Mouse (Mus musculus) E14TG2a.4 (cell line): Measurements from ENCODE around the gene Gm21972.

Experiments used
- H3K27me3 ChIP-seq: 2 replicates; pipeline ENCODE4 v1.6.1; 2014; ENCODE audit warnings: low read length, control low read depth; ENCODE audit not compliant: insufficient read depth
- H3K36me3 ChIP-seq: 2 replicates; pipeline ENCODE4 v1.6.1; 2014; ENCODE audit warnings: low read length, control low read depth; ENCODE audit not compliant: insufficient read depth
- H3K4me1 ChIP-seq: replicated peaks from 2 replicates; pipeline ENCODE4 v1.6.1; 2014; ENCODE audit warnings: low read depth, low read length, control low read depth
- H3K4me3 ChIP-seq: replicated peaks from 2 replicates; pipeline ENCODE4 v1.5.1; 2014; ENCODE audit warnings: mild to moderate bottlenecking, low read length
- H3K9me3 ChIP-seq: 2 replicates; pipeline ENCODE4 v1.6.1; 2014; ENCODE audit warnings: low read length, control low read depth
- CTCF ChIP-seq: conservative IDR thresholded peaks from 2 replicates; pipeline ENCODE4 v1.5.1; 2014; ENCODE audit warnings: low read length
- NANOG ChIP-seq: IDR thresholded peaks from 2 replicates; pipeline ENCODE4 v1.6.1; 2014; ENCODE audit warnings: borderline replicate concordance, low read length, mixed read lengths
- POU5F1 ChIP-seq: IDR thresholded peaks from 2 replicates; pipeline ENCODE4 v1.6.1; 2014; ENCODE audit warnings: low read length, borderline replicate concordance

The Gm21972 gene

DNA sequence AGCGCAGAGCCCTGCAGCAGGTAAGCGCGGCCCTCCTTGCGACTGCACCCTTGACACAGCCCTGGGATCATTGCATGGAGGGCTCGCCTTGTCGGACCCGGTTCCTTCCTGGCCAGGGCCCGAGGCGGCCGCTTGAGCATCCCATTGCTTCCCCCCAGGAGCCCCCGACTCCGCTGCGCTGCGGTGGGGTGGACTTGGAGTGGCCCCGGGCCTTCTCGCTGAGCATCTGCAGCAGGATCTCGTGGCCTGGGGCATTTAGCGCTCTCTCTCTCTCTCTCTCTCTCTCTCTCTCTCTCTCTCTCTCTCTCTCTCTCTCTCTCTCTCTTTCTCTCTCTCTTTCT lies 21.4 kb downstream of the Gm21972 start:
- no peaks in the 10 kb centered on the region for H3K27me3 ChIP-seq
- peak overlapping the region; percentile 88 for H3K4me3 ChIP-seq
- peaks cover 18% of the 10 kb centered on the region for H3K4me1 ChIP-seq
- peaks cover 30% of the 10 kb centered on the region for H3K36me3 ChIP-seq
- H3K9me3 ChIP-seq = peaks cover 8% of the 10 kb centered on the region
- TF ChIP-seq CTCF (no peak), NANOG (no peak), POU5F1 (no peak)

DNA sequence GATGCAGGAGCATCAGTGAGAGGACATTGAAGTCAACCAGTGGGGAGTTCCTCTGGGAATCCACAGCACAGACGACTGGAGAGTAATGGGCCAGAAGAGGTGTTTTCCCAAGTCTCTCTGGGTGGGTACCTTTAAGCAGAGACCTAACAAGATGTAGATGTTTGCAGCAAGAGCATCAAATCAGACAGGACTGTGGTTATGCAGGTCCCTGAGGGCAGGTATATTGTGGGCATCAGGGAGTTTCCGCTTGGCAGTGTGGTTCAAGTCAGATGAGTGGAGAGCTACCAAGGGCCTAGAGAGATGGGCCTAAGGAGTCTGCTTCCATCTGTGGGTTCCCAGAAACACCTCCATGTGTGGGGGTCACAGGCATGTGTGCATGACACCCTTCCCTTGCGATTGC lies 22.6 kb downstream of the Gm21972 start:
- Histone ChIP-seq H3K27me3 (no peaks in the 10 kb centered on the region), H3K36me3 (peaks cover 43% of the 10 kb centered on the region), H3K4me3 (no peak overlapping the region), H3K4me1 (peaks cover 18% of the 10 kb centered on the region), H3K9me3 (peaks cover 8% of the 10 kb centered on the region)
- no peak for TF ChIP-seq CTCF
- no peak for TF ChIP-seq POU5F1
- TF ChIP-seq NANOG = no peak

DNA sequence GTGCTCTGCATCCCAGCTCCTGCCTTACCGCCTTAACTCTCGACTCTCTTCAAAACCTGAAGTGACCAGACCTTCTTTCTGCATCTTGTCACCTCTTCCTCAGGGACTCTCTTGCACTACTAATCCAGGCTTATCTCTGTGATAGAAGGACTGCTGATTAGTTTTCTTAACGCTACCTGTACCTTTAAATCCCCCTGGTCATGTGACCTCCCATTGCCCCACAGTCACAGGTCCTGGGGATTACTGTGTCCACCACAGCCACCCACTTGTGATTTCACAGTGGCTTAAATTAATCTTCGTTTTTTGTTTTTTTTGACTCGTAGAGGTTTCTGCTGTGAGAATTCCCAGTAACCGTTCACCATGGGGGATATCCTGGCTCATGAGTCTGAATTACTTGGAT lies 23.2 kb downstream of the Gm21972 start:
- peaks cover 18% of the 10 kb centered on the region for H3K4me1 ChIP-seq
- H3K27me3 ChIP-seq = no peaks in the 10 kb centered on the region
- H3K36me3 ChIP-seq = peaks cover 48% of the 10 kb centered on the region
- H3K4me3 ChIP-seq = no peak overlapping the region
- TF ChIP-seq CTCF (no peak), NANOG (no peak), POU5F1 (no peak)
- peaks cover 8% of the 10 kb centered on the region for H3K9me3 ChIP-seq

DNA sequence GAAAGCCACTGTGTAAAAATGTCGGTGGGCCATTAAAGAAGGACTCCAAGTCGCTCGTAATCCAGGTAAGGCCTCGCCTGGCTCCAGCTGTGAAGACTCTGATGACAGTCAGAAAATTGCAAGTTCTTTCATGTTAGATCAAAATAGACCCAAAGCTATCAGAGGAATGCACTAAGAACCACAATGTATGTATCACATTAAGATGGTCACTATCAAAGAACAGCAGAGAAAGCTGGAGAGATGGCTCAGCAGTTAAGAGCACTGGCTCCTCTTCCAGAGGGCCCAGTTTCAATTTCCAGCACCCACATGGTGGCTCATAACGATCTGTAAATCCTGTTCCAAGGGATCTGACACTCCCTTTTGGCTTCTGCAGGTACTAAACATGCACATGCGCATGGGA lies 26.6 kb downstream of the Gm21972 start:
- H3K4me3 ChIP-seq = no peak overlapping the region
- peaks cover 18% of the 10 kb centered on the region for H3K4me1 ChIP-seq
- H3K27me3 ChIP-seq = no peaks in the 10 kb centered on the region
- TF ChIP-seq NANOG (no peak), POU5F1 (no peak), CTCF (no peak)
- peaks cover 78% of the 10 kb centered on the region for H3K36me3 ChIP-seq
- H3K9me3 ChIP-seq = no peaks in the 10 kb centered on the region

DNA sequence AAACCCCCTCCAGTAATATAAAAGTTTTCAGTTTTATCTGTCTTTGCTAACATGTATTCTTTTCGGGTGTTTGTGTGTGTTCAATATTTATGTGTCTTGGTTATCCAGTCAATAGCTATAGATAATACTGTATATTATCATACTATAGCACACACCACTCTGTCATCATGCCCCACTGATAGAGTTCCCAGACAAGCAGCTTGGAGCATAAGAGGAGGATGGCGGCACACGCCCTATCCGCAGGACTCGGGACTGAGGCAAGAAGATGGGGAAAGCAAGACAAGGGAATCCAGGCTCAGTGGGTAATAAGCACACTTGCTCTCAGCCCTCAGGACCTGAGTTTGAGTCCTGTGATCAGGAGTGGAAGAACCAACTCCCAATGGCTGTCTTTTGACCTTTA lies 27.0 kb downstream of the Gm21972 start:
- H3K36me3 ChIP-seq = peaks cover 82% of the 10 kb centered on the region
- TF ChIP-seq POU5F1 (no peak), CTCF (no peak), NANOG (no peak)

DNA sequence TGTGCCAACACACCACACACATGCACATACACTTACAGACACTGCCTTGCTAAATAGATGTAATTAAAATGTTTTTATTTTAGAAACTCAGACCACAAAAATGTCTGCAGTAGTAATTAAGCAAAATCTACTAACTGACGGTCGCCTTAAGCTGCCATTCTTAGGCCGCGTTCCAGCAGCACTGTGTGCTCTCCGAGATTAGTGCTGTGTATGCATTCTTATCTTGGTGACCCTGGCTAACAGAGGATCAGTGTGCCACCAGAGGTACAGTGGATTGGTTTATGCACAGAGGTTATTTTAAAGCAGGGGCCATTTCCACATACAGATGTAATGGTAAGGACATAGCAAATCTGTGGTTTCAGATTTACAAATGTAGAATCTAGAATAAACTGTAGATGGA lies 27.6 kb downstream of the Gm21972 start:
- H3K4me3 ChIP-seq = no peak overlapping the region
- no peaks in the 10 kb centered on the region for H3K27me3 ChIP-seq
- TF ChIP-seq POU5F1 (no peak), NANOG (no peak), CTCF (no peak)
- peaks cover 86% of the 10 kb centered on the region for H3K36me3 ChIP-seq
- no peaks in the 10 kb centered on the region for H3K9me3 ChIP-seq
- peaks cover 8% of the 10 kb centered on the region; the same call in 1 of the 2 replicates for H3K4me1 ChIP-seq

More for the DNA sequence above, 27.0 kb downstream of the Gm21972 start:
- H3K9me3 ChIP-seq = no peaks in the 10 kb centered on the region
- H3K4me1 ChIP-seq = peaks cover 13% of the 10 kb centered on the region
- no peaks in the 10 kb centered on the region for H3K27me3 ChIP-seq
- no peak overlapping the region for H3K4me3 ChIP-seq

DNA sequence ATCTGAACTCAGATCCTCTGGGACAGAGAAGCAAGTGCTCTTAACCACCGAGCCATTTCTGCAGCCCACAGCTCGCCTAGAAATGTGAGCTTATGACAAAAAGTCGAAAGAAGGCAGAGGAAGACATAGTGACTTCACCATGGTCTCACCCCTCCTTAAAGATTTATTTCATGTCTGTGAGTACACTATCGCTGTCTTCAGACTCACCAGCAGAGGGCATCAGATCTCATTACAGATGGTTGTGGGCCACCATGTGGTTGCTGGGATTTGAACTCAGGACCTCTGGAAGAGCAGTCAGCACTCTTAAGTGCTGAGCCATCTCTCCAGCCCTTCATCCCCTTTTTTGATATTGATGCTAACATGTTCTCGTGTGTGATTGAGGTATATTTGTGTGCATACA lies 41.2 kb downstream of the Gm21972 start:
- no peak for TF ChIP-seq CTCF
- TF ChIP-seq POU5F1 = no peak
- TF ChIP-seq NANOG = no peak

DNA sequence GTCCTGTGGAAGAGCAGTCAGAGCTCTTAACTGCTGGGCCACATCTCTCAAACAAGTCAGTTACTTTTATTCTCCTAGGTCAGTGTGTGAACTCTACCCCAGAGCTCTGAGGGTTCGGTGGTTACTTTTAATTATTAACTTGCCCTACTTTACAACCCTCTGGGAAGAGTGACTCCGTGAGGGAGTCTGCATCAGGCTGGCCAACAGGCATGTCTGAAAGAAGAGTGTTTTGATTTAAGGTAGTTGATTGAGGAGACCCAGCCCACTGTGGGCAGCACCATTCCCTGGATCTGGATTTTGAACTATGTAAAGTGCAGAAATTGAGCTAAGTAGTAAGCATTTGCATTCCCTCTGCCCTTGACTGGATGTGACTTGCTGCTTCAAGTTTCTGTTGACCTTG lies 42.6 kb downstream of the Gm21972 start:
- H3K27me3 ChIP-seq = no peaks in the 10 kb centered on the region
- no peak overlapping the region for H3K4me3 ChIP-seq
- peaks cover 11% of the 10 kb centered on the region for H3K4me1 ChIP-seq
- no peaks in the 10 kb centered on the region; the same call in 1 of the 2 replicates for H3K9me3 ChIP-seq
- TF ChIP-seq NANOG (no peak), CTCF (no peak), POU5F1 (no peak)
- peaks cover 70% of the 10 kb centered on the region for H3K36me3 ChIP-seq

More for the DNA sequence above, 41.2 kb downstream of the Gm21972 start:
- Histone ChIP-seq H3K27me3 (no peaks in the 10 kb centered on the region), H3K4me1 (0 out of 2 replicates have a peak, but pooled peaks cover 4% of the 10 kb centered on the region), H3K36me3 (peaks cover 67% of the 10 kb centered on the region), H3K9me3 (no peaks in the 10 kb centered on the region; the same call in 1 of the 2 replicates), H3K4me3 (no peak overlapping the region)

DNA sequence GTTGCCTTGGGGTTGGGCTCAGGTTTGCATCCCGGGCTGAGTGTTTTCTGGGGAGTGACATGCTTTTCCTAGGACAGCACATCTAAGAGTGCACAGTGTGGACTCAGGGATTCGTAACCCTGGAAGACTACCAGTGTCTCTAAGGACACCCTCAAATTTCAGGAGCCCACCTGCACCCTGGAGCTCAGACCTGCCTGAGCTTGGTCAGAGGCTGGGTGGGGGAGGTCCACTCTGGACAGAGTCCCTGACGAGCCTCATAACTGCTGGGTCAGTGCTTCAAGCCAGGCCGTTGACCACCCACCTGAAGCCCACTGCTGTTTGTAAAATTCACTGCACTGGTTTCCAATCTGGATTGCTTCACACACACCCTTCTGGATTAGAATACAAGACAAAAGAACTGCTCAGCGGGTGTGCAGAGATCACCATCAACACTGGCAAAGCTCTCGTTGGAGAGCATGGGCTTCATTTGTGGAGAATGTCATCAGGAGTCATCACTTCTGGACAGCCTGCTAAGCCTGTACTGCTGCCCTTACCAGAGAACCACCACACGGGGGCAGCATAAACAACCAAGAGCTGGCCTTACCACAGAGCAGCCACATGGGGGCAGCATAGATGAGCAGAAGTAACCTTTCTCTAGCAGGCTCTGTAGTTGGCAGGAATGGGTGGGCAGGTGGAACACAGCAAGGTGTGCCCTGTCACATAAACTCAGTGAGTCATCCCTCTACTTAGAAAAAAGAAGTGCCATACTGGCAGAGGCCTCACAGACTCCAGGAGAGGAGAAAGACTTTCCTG lies 45.2 kb downstream of the Gm21972 start:
- Histone ChIP-seq H3K27me3 (no peaks in the 10 kb centered on the region), H3K4me1 (peaks cover 32% of the 10 kb centered on the region)
- TF ChIP-seq CTCF (peak; percentile 98), POU5F1 (no peak), NANOG (no peak)

More for the DNA sequence above, 45.2 kb downstream of the Gm21972 start:
- Histone ChIP-seq H3K9me3 (no peaks in the 10 kb centered on the region; the same call in 1 of the 2 replicates), H3K4me3 (no peak overlapping the region), H3K36me3 (peaks cover 66% of the 10 kb centered on the region)
